Mouse (Mus musculus) stomach, postnatal 0 days (tissue): Measurements from ENCODE around the gene Adcy2. TPM values are rescaled to one million over a fixed set of nuclear protein-coding genes. Genes with fewer than 3 reads are reported as not detected.

Source experiments
- ATAC-seq: fragments of 200-750 bp; cut with Nextera tagmentation; 2 replicates; pipeline ENCODE4 v1.8.0; 2017; ENCODE audit not compliant: low FRiP score, low TSS enrichment
- DNase-seq: peaks from one replicate; pipeline ENCODE4 v3.0.0-alpha.2; 2016; ENCODE audit warnings: low spot score
- H3K27ac ChIP-seq: fragments of 300-500 bp; sonication (generic); replicated peaks from 2 replicates; pipeline ENCODE4 v1.5.1; 2014; ENCODE audit warnings: mild to moderate bottlenecking, control low read depth
- H3K27me3 ChIP-seq: fragments of 300-500 bp; sonication (generic); 2 replicates; pipeline ENCODE4 v1.6.1; 2014; ENCODE audit warnings: low read length; ENCODE audit not compliant: control insufficient read depth, insufficient read depth
- H3K36me3 ChIP-seq: fragments of 300-500 bp; sonication (generic); 2 replicates; pipeline ENCODE4 v1.6.1; 2014; ENCODE audit warnings: low read length, mixed read lengths; ENCODE audit not compliant: control insufficient read depth, insufficient read depth
- H3K4me1 ChIP-seq: fragments of 300-500 bp; sonication (generic); replicated peaks from 2 replicates; pipeline ENCODE4 v1.6.1; 2014; ENCODE audit warnings: antibody characterized with exemption; ENCODE audit not compliant: control insufficient read depth, insufficient read depth
- H3K4me2 ChIP-seq: fragments of 300-500 bp; sonication (generic); replicated peaks from 2 replicates; pipeline ENCODE4 v1.6.1; 2014; ENCODE audit warnings: low read depth, mild to moderate bottlenecking, control low read depth, moderate library complexity
- H3K4me3 ChIP-seq: fragments of 300-500 bp; sonication (generic); 2 replicates; pipeline ENCODE4 v1.5.1; 2014; ENCODE audit warnings: low read depth, low read length, control low read depth
- H3K9ac ChIP-seq: fragments of 300-500 bp; sonication (generic); 2 replicates; pipeline ENCODE4 v1.6.1; 2014; ENCODE audit warnings: mild to moderate bottlenecking, low read length, control low read depth, mixed read lengths
- H3K9me3 ChIP-seq: fragments of 300-500 bp; sonication (generic); 2 replicates; pipeline ENCODE4 v1.6.1; 2016; ENCODE audit warnings: low read length; ENCODE audit not compliant: control insufficient read depth
- CTCF ChIP-seq: IDR thresholded peaks from 2 replicates; pipeline ENCODE4 v1.5.1; 2016; ENCODE audit warnings: antibody characterized with exemption, low read depth, mild to moderate bottlenecking, moderate library complexity
- EP300 ChIP-seq: optimal IDR thresholded peaks from 2 replicates; pipeline ENCODE3; 2016; ENCODE audit warnings: antibody characterized with exemption
- WGBS: fragments of 180-500 bp; shearing (Covaris S2); extraction: QIAGEN DNeasy Blood & Tissue Kit; methylation state at CpG from one replicate; pipeline ENCODE4 v1.1.7; 2014; 5-methylcytosine and 5-hydroxymethylcytosine counted together
- polyA plus RNA-seq: library from polyadenylated mRNA; unstranded; fragments of >200 nt; fragmentation: Nextera tagmentation; extraction: Ambion mirVana; gene quantifications from 2 replicates; pipeline ENCODE4 v1.2.1, GENCODE M21; 2015

The Adcy2 gene
- polyA plus RNA-seq, 1 experiment from 2014 or later: 3.7 TPM

DNA sequence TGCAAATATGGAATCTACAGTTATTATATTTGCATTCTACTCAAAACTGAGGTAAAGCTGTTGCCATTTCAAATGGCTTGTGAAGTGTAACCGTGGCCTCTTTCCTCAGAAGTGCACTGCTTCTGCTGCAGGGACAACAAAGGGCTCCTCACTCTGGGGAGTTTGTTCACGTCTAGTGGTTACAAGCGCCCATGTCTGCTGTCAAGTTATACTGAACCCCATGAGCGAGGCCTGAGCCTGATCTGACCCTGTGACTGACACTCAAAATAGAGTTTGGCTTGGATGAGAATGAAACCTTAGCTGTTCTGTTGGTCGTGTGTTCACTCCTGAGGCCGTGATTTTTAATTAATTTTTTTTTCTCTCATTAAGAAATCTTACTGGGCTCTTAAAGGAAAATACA is 38.8 kb downstream of the Adcy2 start:
- Histone ChIP-seq H3K4me3 (no peak overlapping the region), H3K27ac (no peak overlapping the region), H3K36me3 (no peaks in the 10 kb centered on the region), H3K9ac (no peak overlapping the region), H3K4me1 (no peaks in the 10 kb centered on the region), H3K4me2 (no peak overlapping the region), H3K9me3 (no peaks in the 10 kb centered on the region), H3K27me3 (no peaks in the 10 kb centered on the region)
- DNase-seq (no peak), ATAC-seq (no peak)
- WGBS: 85% methylated on average over 6 of the region's 6 CpGs
- TF ChIP-seq EP300 (no peak), CTCF (no peak)

DNA sequence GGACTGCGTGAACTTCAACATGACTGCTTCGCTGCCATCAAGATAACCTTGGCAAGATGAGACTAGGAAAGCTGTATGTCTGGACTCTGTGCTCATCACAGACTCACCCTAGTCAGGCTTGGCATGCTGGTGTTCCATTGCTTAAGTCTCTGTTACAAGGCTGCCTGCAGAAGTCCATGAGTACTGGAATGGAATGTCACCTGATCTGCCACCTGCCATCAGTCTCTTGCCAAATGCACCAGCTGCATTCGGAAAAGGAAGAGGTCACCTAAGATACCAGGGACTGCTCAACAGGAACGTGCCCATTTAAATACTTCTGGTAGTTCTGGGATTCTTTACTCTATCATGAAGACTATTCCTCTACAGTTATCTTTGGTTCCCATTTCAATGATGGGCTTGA is 39.9 kb downstream of the Adcy2 start:
- H3K4me1 ChIP-seq: no peaks in the 10 kb centered on the region
- H3K4me2 ChIP-seq: no peak overlapping the region
- H3K9ac ChIP-seq: no peak overlapping the region
- no peaks in the 10 kb centered on the region for H3K9me3 ChIP-seq
- no peak overlapping the region for H3K27ac ChIP-seq
- ATAC-seq (no peak), DNase-seq (no peak)
- no peak overlapping the region for H3K4me3 ChIP-seq
- H3K27me3 ChIP-seq: no peaks in the 10 kb centered on the region
- 87% methylated on average over 4 of the region's 4 CpGs for WGBS
- TF ChIP-seq CTCF (no peak), EP300 (no peak)
- no peaks in the 10 kb centered on the region for H3K36me3 ChIP-seq

- ATAC-seq (no peak), DNase-seq (no peak)
These were observed 56.6 kb downstream of the Adcy2 start for GRCm38 (mm10) chr13:68942735-68943134.

DNA sequence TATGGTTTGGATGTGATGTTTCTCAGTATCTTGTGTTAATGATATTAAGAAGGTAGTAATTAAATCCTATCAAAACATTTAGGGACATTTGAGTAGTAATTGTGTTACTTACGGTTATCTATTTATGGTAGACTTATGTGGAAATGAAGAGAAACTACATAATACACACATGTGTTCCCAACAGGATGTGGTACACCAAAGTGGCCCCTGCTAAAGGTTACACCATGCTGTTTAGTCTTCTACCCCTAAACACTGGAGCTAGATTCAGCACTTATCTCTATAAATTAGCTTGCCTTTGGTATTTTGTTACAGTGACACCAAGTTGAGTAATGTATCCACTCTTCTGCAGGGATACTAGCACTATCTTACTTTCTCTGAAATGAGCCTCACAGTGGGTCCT is 57.9 kb downstream of the Adcy2 start:
- Histone ChIP-seq H3K4me1 (no peaks in the 10 kb centered on the region), H3K9ac (no peak overlapping the region), H3K4me3 (no peak overlapping the region), H3K27ac (no peak overlapping the region), H3K27me3 (no peaks in the 10 kb centered on the region), H3K36me3 (no peaks in the 10 kb centered on the region), H3K9me3 (no peaks in the 10 kb centered on the region), H3K4me2 (no peak overlapping the region)
- WGBS: 89% methylated on average over 1 of the region's 1 CpGs
- TF ChIP-seq EP300: no peak
- TF ChIP-seq CTCF: no peak
- no peak for DNase-seq
- no peak for ATAC-seq

More at GRCm38 (mm10) chr13:68942735-68943134, 56.6 kb downstream of the Adcy2 start:
- H3K9me3 ChIP-seq: no peaks in the 10 kb centered on the region
- WGBS: 33% methylated on average over 2 of the region's 2 CpGs
- no peak overlapping the region for H3K9ac ChIP-seq
- no peaks in the 10 kb centered on the region for H3K4me1 ChIP-seq
- TF ChIP-seq EP300 (no peak), CTCF (no peak)
- H3K27ac ChIP-seq: no peak overlapping the region
- no peak overlapping the region for H3K4me2 ChIP-seq
- H3K27me3 ChIP-seq: no peaks in the 10 kb centered on the region
- H3K4me3 ChIP-seq: no peak overlapping the region
- H3K36me3 ChIP-seq: no peaks in the 10 kb centered on the region

DNA sequence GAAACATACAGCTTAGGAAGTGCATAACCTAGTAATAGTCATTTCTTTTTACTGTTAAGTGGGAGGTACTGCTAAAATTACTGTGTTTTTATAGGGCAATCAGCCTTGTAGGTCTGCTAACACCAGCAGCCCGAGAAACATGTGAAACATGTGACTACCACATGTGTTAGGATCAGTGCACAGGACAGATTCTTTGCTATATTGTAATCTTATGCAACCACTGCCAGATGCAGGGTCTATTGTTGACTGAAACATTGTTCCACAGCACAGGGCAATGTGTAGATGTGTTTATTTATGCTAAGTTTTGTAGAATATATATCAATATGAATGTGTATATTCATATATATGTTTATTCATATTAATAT is 67.1 kb downstream of the Adcy2 start:
- WGBS: 66% methylated on average over 1 of the region's 1 CpGs
- Histone ChIP-seq H3K4me2 (no peak overlapping the region), H3K9me3 (no peaks in the 10 kb centered on the region), H3K9ac (no peak overlapping the region), H3K36me3 (no peaks in the 10 kb centered on the region), H3K4me1 (no peaks in the 10 kb centered on the region), H3K4me3 (no peak overlapping the region), H3K27ac (no peak overlapping the region), H3K27me3 (no peaks in the 10 kb centered on the region)
- DNase-seq (no peak), ATAC-seq (no peak)
- TF ChIP-seq CTCF (no peak), EP300 (no peak)

- H3K27ac ChIP-seq: no peak overlapping the region
- ATAC-seq (no peak), DNase-seq (no peak)
- no peaks in the 10 kb centered on the region for H3K4me1 ChIP-seq
- H3K9me3 ChIP-seq: no peaks in the 10 kb centered on the region
- TF ChIP-seq CTCF (no peak), EP300 (no peak)
- no peaks in the 10 kb centered on the region for H3K36me3 ChIP-seq
- H3K27me3 ChIP-seq: no peaks in the 10 kb centered on the region
- no peak overlapping the region for H3K4me2 ChIP-seq
- 71% methylated on average over 8 of the region's 8 CpGs for WGBS
- H3K4me3 ChIP-seq: no peak overlapping the region
- H3K9ac ChIP-seq: no peak overlapping the region
These were observed 67.6 kb downstream of the Adcy2 start for GRCm38 (mm10) chr13:68931602-68932282.
